Mouse (Mus musculus) neural tube, embryonic 11.5 days (tissue): ENCODE results near the gene AF067063. TPM values are rescaled to one million over a fixed set of nuclear protein-coding genes. Genes with fewer than 3 reads are reported as not detected.
"Not testable (repeated sequence)": the region's sequence is repeated elsewhere in the genome, so short reads cannot be mapped to it uniquely, and the experiment has no call there.

Experiments used
- ATAC-seq: fragments of 200-750 bp; cut with Nextera tagmentation; 2 replicates; pipeline ENCODE4 v1.8.0; 2017; ENCODE audit warnings: moderate number of reproducible peaks, mild to moderate bottlenecking, moderate TSS enrichment, moderate library complexity; ENCODE audit not compliant: insufficient read depth, low FRiP score, low TSS enrichment
- DNase-seq: peaks from one replicate; pipeline ENCODE4 v3.0.0-alpha.2; 2015; ENCODE audit warnings: low spot score
- H3K27ac ChIP-seq: fragments of 300-500 bp; sonication (generic); 2 replicates; pipeline ENCODE4 v1.5.1; 2014; ENCODE audit warnings: low read depth, mild to moderate bottlenecking, low read length
- H3K27me3 ChIP-seq: fragments of 300-500 bp; sonication (generic); 2 replicates; pipeline ENCODE4 v1.6.1; 2014; ENCODE audit warnings: mild to moderate bottlenecking, low read length, mixed read lengths; ENCODE audit not compliant: control insufficient read depth, insufficient read depth
- H3K36me3 ChIP-seq: fragments of 300-500 bp; sonication (generic); 2 replicates; pipeline ENCODE4 v1.6.1; 2014; ENCODE audit warnings: mild to moderate bottlenecking, low read length, moderate library complexity, mixed read lengths; ENCODE audit not compliant: control insufficient read depth, insufficient read depth
- H3K4me1 ChIP-seq: fragments of 300-500 bp; sonication (generic); 2 replicates; pipeline ENCODE4 v1.6.1; 2014; ENCODE audit warnings: low read length, mixed read lengths; ENCODE audit not compliant: control insufficient read depth, insufficient read depth
- H3K4me2 ChIP-seq: fragments of 300-500 bp; sonication (generic); 2 replicates; pipeline ENCODE4 v1.6.1; 2014; ENCODE audit warnings: low read depth, mild to moderate bottlenecking, moderate library complexity
- H3K4me3 ChIP-seq: fragments of 300-500 bp; sonication (generic); 2 replicates; pipeline ENCODE4 v1.5.1; 2014; ENCODE audit warnings: low read depth, low read length
- H3K9ac ChIP-seq: fragments of 300-500 bp; sonication (generic); 2 replicates; pipeline ENCODE4 v1.6.1; 2014; ENCODE audit warnings: mild to moderate bottlenecking, low read length
- H3K9me3 ChIP-seq: fragments of 300-500 bp; sonication (generic); 2 replicates; pipeline ENCODE4 v1.6.1; 2016; ENCODE audit warnings: low read length; ENCODE audit not compliant: control insufficient read depth
- whole genome bisulfite sequencing: fragments of 180-500 bp; shearing (Covaris S2); extraction: QIAGEN DNeasy Blood & Tissue Kit; methylation state at CpG from one replicate; pipeline ENCODE4 v1.1.7; 2014; 5-methylcytosine and 5-hydroxymethylcytosine counted together
- polyA plus RNA-seq: library from polyadenylated mRNA; unstranded; fragments of >200 nt; fragmentation: Nextera tagmentation; extraction: Ambion mirVana; gene quantifications from 2 replicates; pipeline ENCODE4 v1.2.1, GENCODE M21; 2014

AF067063 gene
- polyA plus RNA-seq = not detected in 2 replicates

DNA sequence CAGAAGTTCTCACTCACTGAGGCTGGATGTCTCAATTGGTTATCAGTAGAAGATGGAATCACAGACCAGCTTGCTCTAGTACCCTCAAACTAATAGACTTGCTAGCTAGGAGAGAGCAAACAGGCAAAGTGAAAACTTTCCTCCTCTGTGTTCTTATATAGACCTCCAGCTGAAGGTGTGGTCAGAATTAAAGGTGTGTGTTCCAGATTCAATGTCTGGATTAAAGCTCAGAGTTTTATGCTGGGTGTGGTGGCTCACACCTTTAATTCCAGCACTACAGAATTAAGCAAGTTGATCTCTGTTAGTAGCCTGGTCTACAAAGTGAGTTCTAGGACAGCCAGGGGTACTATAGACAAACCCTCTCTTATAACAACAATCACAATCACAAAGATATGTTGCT lies at the start of gene AF067063:
AF067063 (minus strand) TSS at position 101 of the 400 bp plus-strand sequence.
- H3K36me3 ChIP-seq, DNase-seq, H3K4me3 ChIP-seq, H3K27me3 ChIP-seq, H3K4me2 ChIP-seq, H3K4me1 ChIP-seq, H3K9me3 ChIP-seq, H3K9ac ChIP-seq, H3K27ac ChIP-seq, ATAC-seq: not testable (repeated sequence)

DNA sequence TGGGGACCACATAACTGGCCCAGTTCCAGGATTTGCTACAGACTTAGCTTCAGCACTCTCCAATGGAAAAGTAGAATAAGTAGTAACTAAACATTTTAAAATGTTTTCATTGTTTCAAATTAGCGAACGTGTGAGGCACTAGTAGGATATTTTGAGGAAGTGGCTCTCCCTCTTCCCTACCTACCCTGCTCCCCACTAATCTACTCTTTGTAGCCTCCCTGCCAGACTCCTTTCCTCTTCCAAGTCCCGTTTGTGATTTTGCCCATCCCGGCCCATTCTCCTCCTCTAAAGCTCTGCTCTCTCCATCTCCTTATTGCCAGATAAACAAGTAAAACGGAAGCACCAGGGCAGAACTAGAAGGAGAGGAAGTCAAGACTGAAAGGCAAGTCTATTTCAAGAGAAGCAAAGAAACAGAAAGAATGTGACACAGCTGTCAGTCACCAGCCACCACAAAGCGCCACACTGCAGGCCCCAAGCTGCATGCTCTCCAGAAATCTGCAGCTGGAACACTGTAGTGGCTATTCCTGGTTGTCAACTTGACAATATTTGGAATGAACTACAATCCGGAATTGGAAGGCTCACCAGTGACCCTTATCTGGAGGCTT lies 34.5 kb upstream of the AF067063 start:
- H3K9ac ChIP-seq, H3K27ac ChIP-seq, H3K9me3 ChIP-seq, H3K4me1 ChIP-seq, H3K36me3 ChIP-seq, H3K4me3 ChIP-seq, H3K4me2 ChIP-seq, DNase-seq, ATAC-seq, H3K27me3 ChIP-seq: not testable (repeated sequence)
- WGBS = 75% methylated on average over 6 of the region's 7 CpGs

DNA sequence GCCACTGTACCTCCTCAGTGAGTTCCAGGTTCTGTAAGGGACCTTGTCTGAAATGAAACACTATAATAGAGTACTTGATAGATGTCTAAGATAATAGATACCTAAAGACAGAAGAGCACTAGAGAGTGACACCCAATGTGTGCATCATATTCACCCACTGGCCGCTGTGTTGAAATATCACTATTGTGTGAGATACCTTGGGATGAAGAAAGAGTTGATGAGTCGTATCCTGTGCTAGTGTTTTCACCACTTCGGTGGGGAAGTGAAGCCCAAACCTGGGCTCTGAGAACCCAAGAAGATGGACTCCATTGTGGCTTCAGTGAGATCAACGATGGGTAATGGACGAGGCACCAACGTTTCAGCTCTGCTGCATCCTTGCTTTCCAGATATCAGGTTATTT lies 32.4 kb upstream of the AF067063 start:
- ATAC-seq, H3K36me3 ChIP-seq, H3K4me2 ChIP-seq, H3K9ac ChIP-seq, H3K27me3 ChIP-seq, H3K27ac ChIP-seq, H3K9me3 ChIP-seq, H3K4me1 ChIP-seq, H3K4me3 ChIP-seq, DNase-seq: not testable (repeated sequence)
- WGBS = no CpG with 5 or more reads among the region's 6 CpGs

DNA sequence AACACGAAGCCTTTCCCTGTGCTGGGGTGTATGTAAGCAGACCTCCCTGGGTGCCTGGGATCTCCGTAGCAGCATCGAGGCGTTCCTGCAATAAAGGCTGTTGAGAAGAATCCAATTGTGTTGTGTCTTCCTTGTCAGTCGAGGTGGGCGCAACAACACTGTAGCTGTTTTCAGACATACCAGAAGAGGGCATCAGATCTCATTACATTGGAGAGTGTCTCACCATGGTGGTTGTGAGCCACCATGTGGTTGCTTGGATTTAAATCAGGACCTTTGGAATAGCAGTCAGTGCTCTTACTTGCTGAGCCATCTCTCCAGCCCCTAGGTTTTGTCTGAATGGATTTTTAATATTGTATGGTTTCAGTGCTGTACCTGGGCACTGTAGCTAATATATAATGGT lies 10.0 kb upstream of the AF067063 start:
- DNase-seq = peak; percentile 10
- not testable (repeated sequence) for H3K27ac ChIP-seq, H3K9me3 ChIP-seq, H3K4me1 ChIP-seq, H3K36me3 ChIP-seq, ATAC-seq, H3K9ac ChIP-seq, H3K27me3 ChIP-seq, H3K4me3 ChIP-seq, H3K4me2 ChIP-seq
- WGBS = 31% methylated on average over 6 of the region's 6 CpGs

DNA sequence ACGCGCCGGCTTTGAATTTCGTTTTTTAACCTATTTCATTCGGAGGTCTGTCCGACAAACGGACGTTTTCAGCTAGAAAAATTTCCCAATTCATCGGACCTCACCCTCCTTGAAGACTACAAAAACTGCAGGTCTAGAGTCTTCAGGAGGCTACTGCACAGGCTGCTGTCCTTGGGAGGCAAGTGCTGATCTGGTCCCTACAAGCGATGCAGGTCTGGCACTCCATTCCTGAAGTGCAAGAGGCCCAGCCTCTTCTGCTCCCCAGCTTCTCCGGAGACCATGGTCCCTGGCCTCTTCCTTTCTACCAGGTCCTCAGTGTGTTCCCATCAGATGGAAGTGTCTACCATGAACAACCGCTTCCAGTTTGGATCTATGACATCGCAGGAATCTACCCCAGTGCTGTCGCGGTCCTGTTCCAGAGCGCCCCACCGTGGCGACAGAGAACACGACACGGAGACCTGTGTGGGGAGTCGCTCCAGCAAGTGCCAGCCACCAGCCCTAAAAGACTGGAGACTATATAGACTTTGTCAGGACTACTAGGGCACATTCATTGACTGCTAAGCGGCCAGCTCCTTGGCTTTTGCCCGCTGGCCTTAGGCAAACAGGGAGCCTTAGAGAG lies 7.8 kb upstream of the AF067063 start:
- peak; percentile 72 for DNase-seq
- not testable (repeated sequence) for H3K9me3 ChIP-seq, H3K27ac ChIP-seq, H3K4me3 ChIP-seq, H3K9ac ChIP-seq, H3K27me3 ChIP-seq, H3K4me2 ChIP-seq, H3K4me1 ChIP-seq, H3K36me3 ChIP-seq
- WGBS = 4% methylated on average over 14 of the region's 23 CpGs
- peak; percentile 54; the same call in 1 of the 2 replicates for ATAC-seq

DNA sequence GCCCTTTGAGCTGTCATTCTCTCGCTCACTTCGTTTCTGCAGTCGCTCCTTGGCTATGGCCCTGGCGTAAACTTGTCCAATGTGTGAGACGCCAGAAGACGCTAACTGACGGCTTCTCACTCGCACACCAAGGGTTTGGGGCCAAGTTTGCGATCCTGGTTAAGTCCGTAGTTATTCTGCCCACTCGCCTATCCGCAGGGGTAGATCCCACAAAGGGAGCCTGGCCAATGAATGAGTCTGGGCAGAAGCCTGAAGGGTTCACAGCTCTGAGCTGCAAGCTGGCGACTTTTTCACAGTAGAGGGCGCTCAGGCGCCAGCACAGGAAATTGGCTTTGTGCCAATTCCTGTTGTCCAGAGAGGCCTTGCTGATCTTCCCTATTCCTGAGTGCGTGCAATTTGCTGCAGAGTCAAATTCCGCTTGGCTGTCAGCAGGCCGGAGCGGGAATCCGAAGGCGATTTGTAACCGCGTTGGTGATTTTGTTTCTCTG lies 6.4 kb upstream of the AF067063 start:
- not testable (repeated sequence) for H3K36me3 ChIP-seq, H3K27me3 ChIP-seq, H3K9me3 ChIP-seq, H3K4me3 ChIP-seq, H3K27ac ChIP-seq, H3K9ac ChIP-seq, H3K4me1 ChIP-seq
- peak overlapping the region; percentile 27 for H3K4me2 ChIP-seq
- 15% methylated on average over 22 of the region's 23 CpGs for WGBS
- DNase-seq (peak; percentile 53), ATAC-seq (peak; percentile 80)

DNA sequence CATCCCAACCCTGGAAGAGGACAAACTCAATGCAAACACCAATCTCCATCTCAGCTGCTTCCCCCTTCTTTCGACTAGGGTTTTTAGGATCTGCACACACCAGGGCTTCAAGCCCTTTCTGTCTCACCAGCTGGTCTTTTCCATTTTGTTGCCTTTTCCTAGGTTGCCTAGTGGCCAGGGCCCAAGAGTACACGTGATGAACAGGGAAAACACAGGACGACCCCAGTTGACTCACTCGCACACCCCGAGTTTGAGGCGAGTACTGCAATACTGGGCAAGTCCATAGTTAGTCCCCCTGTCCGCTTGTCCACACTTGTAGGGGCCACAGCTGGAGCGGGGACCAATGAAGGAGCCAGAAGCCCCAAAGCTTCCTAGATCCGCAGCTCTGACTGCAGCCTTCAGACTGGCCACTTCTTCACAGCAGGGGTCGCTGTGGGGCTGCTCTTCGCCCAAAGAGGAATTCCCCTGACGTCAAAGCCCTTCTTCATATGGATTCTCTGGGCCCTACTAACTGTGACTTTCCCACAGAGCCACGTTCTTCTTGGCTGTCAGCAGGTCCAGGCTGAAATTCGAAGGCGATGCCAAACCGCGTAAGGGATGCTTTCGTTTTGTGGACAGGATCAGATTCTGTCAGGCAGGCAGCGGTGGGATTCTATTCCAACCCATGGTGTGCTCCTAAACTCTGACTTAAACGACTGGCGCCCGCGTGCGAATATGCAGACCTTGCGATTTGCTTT lies 5.5 kb upstream of the AF067063 start, which contains the start of gene D13Ertd608e:
D13Ertd608e (plus strand) TSS at position 687 of the 737 bp plus-strand sequence.
- ATAC-seq (peak; percentile 58), DNase-seq (peak; percentile 58)
- H3K9me3 ChIP-seq, H3K27ac ChIP-seq, H3K9ac ChIP-seq, H3K4me3 ChIP-seq, H3K36me3 ChIP-seq, H3K27me3 ChIP-seq, H3K4me1 ChIP-seq: not testable (repeated sequence)
- WGBS = 19% methylated on average over 18 of the region's 25 CpGs
- peak within 1 kb of the TSS; percentile 27 for H3K4me2 ChIP-seq

DNA sequence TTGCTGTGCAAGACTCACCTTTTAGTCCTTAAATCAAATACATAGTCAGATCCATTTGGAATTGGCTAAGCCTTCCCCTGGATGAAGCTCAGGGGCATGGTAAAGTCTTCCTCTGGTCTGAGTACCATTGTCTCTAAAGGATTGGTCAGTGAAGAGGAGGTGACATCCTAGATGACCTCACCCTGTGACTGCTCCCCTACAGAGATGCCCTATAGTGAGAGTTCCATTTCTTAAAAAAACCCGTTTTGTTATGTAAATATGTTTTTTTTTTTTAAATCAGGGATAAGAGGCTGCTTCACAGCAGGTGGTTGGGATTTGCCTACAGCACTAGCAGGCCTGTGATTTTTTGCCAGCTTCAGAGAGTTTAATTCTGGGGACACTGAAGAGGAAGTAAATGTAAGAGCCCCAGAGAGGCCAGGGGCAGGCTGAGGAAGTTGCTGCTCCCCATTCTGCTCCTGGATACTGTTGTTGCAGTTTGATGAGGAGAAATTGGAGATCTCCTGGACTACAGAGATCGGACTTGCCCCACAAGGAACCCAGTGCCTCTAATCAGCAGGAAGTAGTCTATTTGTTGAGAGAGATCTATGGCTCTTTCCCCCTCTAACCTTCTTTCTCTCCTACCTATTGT lies 12.3 kb downstream of the AF067063 start:
- Histone ChIP-seq H3K9ac (no peak overlapping the region), H3K9me3 (no peaks in the 10 kb centered on the region), H3K4me2 (no peak overlapping the region), H3K4me3 (no peak overlapping the region), H3K36me3 (no peaks in the 10 kb centered on the region), H3K27me3 (no peaks in the 10 kb centered on the region), H3K27ac (no peak overlapping the region), H3K4me1 (no peaks in the 10 kb centered on the region)
- DNase-seq = no peak
- WGBS = 23% methylated on average over 2 of the region's 2 CpGs
- ATAC-seq = no peak
